Mouse (Mus musculus) bone marrow macrophage, adult 2 months (primary cell): ENCODE results near the gene Rnf144b. TPM values are rescaled to one million over a fixed set of nuclear protein-coding genes. Genes with fewer than 3 reads are reported as not detected.

Experiments
- H3K27ac ChIP-seq: 2 replicates; pipeline ENCODE4 v1.5.1; 2012; ENCODE audit warnings: low read depth, low read length; ENCODE audit not compliant: insufficient read depth
- H3K4me1 ChIP-seq: 2 replicates; pipeline ENCODE4 v1.6.1; 2012; ENCODE audit warnings: low read length; ENCODE audit not compliant: control insufficient read depth, insufficient read depth
- H3K4me3 ChIP-seq: 2 replicates; pipeline ENCODE4 v1.5.1; 2012; ENCODE audit warnings: mild to moderate bottlenecking, low read length, moderate library complexity; ENCODE audit not compliant: insufficient read depth
- CTCF ChIP-seq: IDR thresholded peaks from 2 replicates; pipeline ENCODE4 v1.5.1; 2012; ENCODE audit warnings: low read depth, mild to moderate bottlenecking, low read length, moderate library complexity
- POLR2A ChIP-seq: IDR thresholded peaks from 2 replicates; pipeline ENCODE4 v1.6.1; 2012; ENCODE audit warnings: mild to moderate bottlenecking, low read depth, low read length, borderline replicate concordance
- polyA plus RNA-seq: library from polyadenylated mRNA; stranded (reverse); fragments of >200 nt; gene quantifications from 2 replicates; pipeline ENCODE4 v1.2.4, GENCODE M21; 2012; ENCODE audit not compliant: missing spikeins, insufficient read depth, insufficient read length

Rnf144b gene
- polyA plus RNA-seq, 1 experiment: 44.3 TPM

DNA sequence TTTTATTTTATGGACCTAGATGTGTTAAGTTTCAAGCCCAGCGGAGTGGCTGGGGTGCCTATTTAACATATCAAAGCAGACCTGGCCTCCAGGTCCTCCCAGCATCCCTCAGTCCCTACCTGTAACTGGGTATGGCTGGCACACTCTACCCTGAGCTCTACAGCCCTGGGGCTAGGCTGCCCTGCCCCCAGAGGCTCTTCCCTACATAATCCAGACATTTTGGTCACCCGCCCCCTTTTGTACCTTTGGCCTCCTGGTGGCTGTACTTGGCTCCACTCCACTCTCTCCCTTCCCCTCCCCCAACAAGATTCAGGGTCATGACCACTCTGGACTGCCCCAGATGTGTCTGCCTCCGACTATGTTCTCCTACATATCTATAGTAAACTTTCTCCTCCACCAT is 2.0 kb downstream of the Rnf144b start:
- no peak overlapping the region for H3K27ac ChIP-seq
- no peak overlapping the region for H3K4me3 ChIP-seq
- TF ChIP-seq CTCF (no peak), POLR2A (no peak)
- H3K4me1 ChIP-seq: peaks cover 3% of the 10 kb centered on the region; the same call in 1 of the 2 replicates

DNA sequence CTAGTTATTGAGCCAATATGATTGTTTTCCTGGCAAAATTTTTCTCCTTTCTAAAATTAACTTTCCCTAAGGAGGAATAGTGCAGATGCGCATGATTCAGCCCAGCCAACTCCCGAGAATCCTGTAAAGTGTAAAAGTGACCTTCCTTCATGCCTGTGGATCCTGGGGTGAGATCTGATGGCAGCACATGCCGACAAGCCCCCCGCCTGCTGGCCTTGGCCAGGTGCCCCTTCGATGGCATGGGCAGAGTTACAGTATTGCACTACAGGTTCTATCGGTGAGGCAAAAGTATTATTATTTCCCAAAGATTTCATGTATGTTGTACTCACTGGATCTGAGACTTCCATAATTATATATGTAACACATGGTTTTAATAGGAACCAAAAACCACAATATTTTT is 2.5 kb downstream of the Rnf144b start:
- no peak for TF ChIP-seq POLR2A
- no peak for TF ChIP-seq CTCF
- H3K27ac ChIP-seq: no peak overlapping the region
- peaks cover 3% of the 10 kb centered on the region; the same call in 1 of the 2 replicates for H3K4me1 ChIP-seq
- no peak overlapping the region for H3K4me3 ChIP-seq

DNA sequence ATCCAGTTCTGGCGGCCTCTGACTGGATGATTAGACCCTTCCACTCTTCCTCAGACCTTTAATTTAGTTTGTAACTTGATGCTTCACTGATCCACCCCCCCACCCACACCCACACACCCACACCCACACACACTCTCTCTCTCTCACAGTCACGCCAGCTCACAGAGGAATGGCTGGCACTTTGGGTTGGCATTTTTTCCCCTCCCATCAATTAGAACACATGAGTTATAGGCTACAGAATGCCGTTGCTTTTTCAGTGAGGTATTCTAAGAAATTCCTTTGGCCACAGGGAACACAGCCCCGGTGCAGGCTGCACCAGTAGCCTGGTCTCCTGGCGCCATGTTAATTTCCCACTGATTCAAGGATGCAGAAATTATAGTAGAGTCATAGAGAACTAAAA is 3.1 kb downstream of the Rnf144b start:
- TF ChIP-seq CTCF (no peak), POLR2A (no peak)
- no peak overlapping the region for H3K4me3 ChIP-seq
- peaks cover 3% of the 10 kb centered on the region; the same call in 1 of the 2 replicates for H3K4me1 ChIP-seq
- no peak overlapping the region for H3K27ac ChIP-seq

DNA sequence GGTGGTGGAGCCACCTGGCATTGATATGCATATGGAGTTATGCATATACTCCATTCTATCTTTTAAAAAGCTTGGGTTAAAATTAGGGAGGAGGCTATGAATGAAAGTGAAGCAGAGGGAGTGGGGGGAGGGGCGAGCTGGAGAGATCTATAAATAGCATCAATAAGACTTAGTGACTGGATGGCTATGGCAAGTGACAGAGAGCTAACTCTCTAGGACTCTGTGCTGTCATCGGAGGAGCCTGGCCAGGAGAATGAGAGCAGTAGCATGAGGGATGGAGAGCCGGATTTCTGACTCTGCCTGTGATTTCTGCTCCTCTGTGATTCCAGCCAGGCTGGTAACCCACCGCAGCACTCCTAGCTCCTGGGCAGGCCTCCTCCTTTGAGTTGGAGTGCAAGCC is 6.6 kb downstream of the Rnf144b start:
- H3K4me1 ChIP-seq: no peaks in the 10 kb centered on the region

DNA sequence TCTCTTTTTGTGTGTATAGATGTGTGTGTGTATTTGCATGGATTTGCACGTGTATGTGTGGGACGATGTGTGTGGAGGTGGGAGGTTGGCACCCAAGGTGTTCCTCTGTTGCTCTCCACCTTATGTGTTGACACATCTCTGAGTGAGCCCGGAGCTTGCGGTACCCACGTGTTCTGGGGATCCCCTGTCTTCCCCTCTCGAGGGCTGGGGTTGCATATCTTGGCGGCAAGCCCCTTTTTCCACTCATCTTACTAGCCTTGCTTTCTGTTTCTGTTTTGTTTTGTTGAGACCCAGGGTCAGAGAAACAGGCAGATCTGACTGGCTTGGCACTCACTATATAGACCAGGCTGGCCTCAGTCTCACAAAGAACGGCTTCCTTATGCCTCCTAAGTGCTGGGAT is 10.6 kb downstream of the Rnf144b start:
- Histone ChIP-seq H3K4me3 (no peak overlapping the region), H3K27ac (no peak overlapping the region), H3K4me1 (no peaks in the 10 kb centered on the region)
- TF ChIP-seq CTCF (no peak), POLR2A (no peak)

More for the DNA sequence above, 6.6 kb downstream of the Rnf144b start:
- H3K4me3 ChIP-seq: no peak overlapping the region
- TF ChIP-seq POLR2A (no peak), CTCF (no peak)
- H3K27ac ChIP-seq: no peak overlapping the region

DNA sequence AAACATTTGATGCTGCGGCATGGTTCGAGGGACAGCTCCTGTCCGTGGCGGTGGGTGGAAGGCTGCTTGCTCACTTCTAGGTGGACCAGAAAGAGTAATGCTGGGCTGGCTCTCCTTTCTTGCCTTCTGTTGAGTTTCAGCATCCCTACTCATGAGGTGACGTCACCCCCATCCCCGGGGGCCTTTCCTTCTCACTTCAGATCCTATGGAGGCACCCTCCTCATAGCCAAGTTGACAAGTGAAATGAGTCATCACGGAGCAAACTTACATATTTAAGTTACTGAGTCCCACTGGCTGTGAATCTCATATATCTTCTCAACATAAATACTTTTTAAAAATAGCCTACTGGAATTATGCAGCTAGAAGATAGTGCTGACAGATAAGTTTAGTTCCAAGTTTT is 12.4 kb downstream of the Rnf144b start:
- no peaks in the 10 kb centered on the region for H3K4me1 ChIP-seq

DNA sequence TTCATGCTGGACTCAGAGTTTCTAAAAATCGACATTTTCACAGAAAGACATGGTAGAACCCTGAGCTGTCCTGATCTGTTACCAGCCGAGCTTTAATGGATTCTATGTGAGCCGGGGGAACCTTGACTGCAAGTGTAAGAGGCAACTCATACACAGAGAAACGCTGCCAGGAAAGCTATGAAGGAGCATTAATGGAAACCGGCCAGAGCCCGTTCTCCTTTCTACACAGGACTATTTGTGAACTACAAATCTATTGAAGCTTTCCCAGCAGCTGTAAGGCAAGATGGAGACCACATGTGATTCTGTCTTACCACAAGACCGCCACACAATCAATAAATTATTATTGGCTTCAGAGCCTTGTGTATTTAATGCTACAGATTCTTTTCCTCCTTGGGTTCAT is 13.3 kb downstream of the Rnf144b start:
- Histone ChIP-seq H3K4me1 (no peaks in the 10 kb centered on the region), H3K4me3 (no peak overlapping the region), H3K27ac (no peak overlapping the region)
- no peak for TF ChIP-seq POLR2A
- no peak for TF ChIP-seq CTCF

More for the DNA sequence above, 12.4 kb downstream of the Rnf144b start:
- no peak for TF ChIP-seq POLR2A
- no peak for TF ChIP-seq CTCF
- no peak overlapping the region for H3K4me3 ChIP-seq
- H3K27ac ChIP-seq: no peak overlapping the region

DNA sequence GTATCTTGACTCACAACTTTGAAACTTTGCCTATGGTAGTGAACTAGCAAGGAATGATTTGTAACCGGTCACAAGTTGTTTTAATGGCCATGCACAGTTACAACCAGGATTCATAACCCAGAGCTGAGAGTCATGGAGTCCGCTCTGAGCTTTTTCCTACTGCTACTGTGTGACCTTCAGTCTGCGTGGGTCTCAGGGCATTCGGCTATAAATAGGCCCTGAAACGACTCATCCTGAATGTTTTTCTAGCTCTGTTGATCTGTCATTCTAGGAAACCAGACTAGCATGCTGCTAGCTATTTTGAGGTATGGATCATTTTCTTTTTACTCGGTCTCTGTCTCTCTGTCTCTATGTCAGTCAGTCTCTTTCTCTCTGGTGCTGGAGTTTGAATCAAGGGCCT is 20.3 kb downstream of the Rnf144b start:
- H3K4me3 ChIP-seq: no peak overlapping the region
- no peak for TF ChIP-seq CTCF
- no peak for TF ChIP-seq POLR2A
- H3K4me1 ChIP-seq: no peaks in the 10 kb centered on the region
- no peak overlapping the region for H3K27ac ChIP-seq

DNA sequence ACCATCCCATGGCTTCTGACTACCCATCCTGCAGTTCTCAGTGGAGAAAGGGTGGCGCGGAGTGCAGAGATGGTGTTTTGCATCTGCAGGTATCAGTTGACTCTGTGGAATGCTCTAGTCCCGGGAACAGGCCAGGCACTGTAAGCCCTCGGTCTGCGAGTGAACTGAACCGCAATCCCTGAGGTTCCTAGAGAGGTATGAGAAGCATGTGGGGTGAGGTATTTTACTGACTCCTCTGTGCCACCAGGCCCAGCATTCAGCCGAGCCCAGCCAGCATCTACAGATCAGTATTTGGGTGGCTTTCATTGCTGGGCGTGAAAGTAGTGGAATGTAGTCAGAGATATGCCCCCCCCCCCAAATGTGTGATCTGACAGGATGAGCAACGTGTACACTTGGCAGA is 23.5 kb downstream of the Rnf144b start:
- TF ChIP-seq CTCF (no peak), POLR2A (no peak)
- no peak overlapping the region for H3K4me3 ChIP-seq
- H3K4me1 ChIP-seq: peaks cover 4% of the 10 kb centered on the region
- no peak overlapping the region for H3K27ac ChIP-seq

DNA sequence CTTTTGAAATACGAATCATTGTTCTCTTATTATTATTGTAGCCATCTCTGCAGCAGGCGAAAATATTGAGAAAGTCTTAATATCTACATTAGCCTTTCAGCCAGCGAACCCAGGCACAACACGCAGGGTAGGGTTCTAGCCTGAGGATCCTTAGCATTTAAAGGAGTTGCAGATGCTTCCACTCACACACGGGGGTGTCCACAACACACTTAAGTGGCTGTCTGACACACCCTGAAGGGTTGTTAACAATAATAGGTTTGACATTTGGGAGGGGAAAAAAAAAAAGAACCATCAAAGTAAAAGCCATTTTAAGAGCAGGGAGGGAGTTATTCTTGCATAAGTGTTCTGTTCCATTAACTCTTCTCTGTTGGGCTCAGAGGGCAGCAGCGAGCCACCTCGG is 23.9 kb downstream of the Rnf144b start:
- Histone ChIP-seq H3K4me1 (peaks cover 5% of the 10 kb centered on the region), H3K27ac (no peak overlapping the region), H3K4me3 (no peak overlapping the region)
- TF ChIP-seq POLR2A: no peak
- no peak for TF ChIP-seq CTCF

DNA sequence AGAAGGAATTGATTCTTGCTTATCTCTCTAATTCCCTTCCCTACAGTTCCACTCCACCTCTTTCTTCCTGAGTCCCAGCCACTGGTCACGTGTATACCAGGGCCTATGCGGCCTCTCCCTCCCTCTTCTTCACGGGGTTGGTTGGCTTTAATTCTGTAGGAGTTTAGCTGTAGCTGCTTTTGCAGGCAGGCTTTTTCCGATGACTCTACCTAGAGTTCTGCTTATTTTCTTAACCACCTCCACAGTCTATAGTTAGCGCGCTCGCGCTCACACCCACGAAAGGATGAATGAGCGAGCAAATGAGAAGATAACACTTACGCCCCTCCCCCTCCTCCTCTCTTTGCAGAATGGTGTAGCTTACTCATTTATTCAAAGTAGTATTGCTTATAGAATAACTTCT is 26.1 kb downstream of the Rnf144b start:
- Histone ChIP-seq H3K4me3 (no peak overlapping the region), H3K27ac (no peak overlapping the region), H3K4me1 (peaks cover 10% of the 10 kb centered on the region)
- TF ChIP-seq POLR2A: no peak
- no peak for TF ChIP-seq CTCF
